Mouse (Mus musculus): ENCODE data around the gene Hdgf. TPM values are rescaled to one million over a fixed set of nuclear protein-coding genes. Genes with fewer than 3 reads are reported as not detected.
A peak's percentile ranks its signal among the peaks of the same experiment; 100 is the strongest.

Hdgf gene
- polyA plus RNA-seq, 1 experiment from 2014 or later = 115 TPM

- Histone ChIP-seq H3K4me1 (ENCODE audit: insufficient read depth, low read length) (peaks cover 4% of the 10 kb centered on the region), H3K27ac (ENCODE audit: low read length) (peak within 1 kb of the TSS; percentile 89), H3K36me3 (ENCODE audit: insufficient read depth, low read length) (peaks cover 57% of the 10 kb centered on the region), H3K4me3 (ENCODE audit: low read length) (peak within 1 kb of the TSS; percentile 79), H3K9me3 (ENCODE audit: low read length) (no peaks in the 10 kb centered on the region), H3K9ac (replicated peaks; ENCODE audit: low read length) (peak within 1 kb of the TSS; percentile 81), H3K27me3 (ENCODE audit: insufficient read depth, low read length) (no peaks in the 10 kb centered on the region), H3K4me2 (replicated peaks; ENCODE audit: low read depth, low read length) (peak within 1 kb of the TSS; percentile 77)
- peak; percentile 86 for ATAC-seq (ENCODE audit: low FRiP score, low TSS enrichment)
- whole genome bisulfite sequencing = under 1% methylated on average over 30 of the region's 30 CpGs
These were observed 13.4 kb downstream of the Hdgf start, which contains the start of gene Mrpl24 for GRCm38 (mm10) chr3:87919336-87920108. Gene Mrpl24 (plus strand): TSS chr3:87919506.

GRCm38 (mm10) chr3:87920270-87920943 lies 14.3 kb downstream of the Hdgf start:
- Histone ChIP-seq H3K4me1 (ENCODE audit: insufficient read depth, low read length) (peaks cover 4% of the 10 kb centered on the region), H3K27me3 (ENCODE audit: insufficient read depth, low read length) (no peaks in the 10 kb centered on the region), H3K4me2 (replicated peaks; ENCODE audit: low read depth, low read length) (peak overlapping the region; percentile 77), H3K9me3 (ENCODE audit: low read length) (no peaks in the 10 kb centered on the region), H3K4me3 (ENCODE audit: low read length) (peak overlapping the region; percentile 79), H3K36me3 (ENCODE audit: insufficient read depth, low read length) (peaks cover 58% of the 10 kb centered on the region), H3K27ac (ENCODE audit: low read length) (no peak overlapping the region), H3K9ac (replicated peaks; ENCODE audit: low read length) (peak overlapping the region; percentile 81)
- WGBS = 67% methylated on average over 9 of the region's 9 CpGs
- ATAC-seq (ENCODE audit: low FRiP score, low TSS enrichment) = no peak

GRCm38 (mm10) chr3:87924996-87925395 lies 18.9 kb downstream of the Hdgf start:
- Histone ChIP-seq H3K27me3 (ENCODE audit: insufficient read depth, low read length) (no peaks in the 10 kb centered on the region), H3K4me2 (replicated peaks; ENCODE audit: low read depth, low read length) (no peak overlapping the region), H3K36me3 (ENCODE audit: insufficient read depth, low read length) (peaks cover 50% of the 10 kb centered on the region), H3K4me3 (ENCODE audit: low read length) (no peak overlapping the region), H3K9ac (replicated peaks; ENCODE audit: low read length) (no peak overlapping the region), H3K4me1 (ENCODE audit: insufficient read depth, low read length) (peaks cover 9% of the 10 kb centered on the region), H3K27ac (ENCODE audit: low read length) (no peak overlapping the region), H3K9me3 (ENCODE audit: low read length) (no peaks in the 10 kb centered on the region)
- no peak for ATAC-seq (ENCODE audit: low FRiP score, low TSS enrichment)
- 88% methylated on average over 7 of the region's 7 CpGs for WGBS

- Histone ChIP-seq H3K36me3 (ENCODE audit: insufficient read depth, low read length) (peaks cover 51% of the 10 kb centered on the region), H3K9ac (replicated peaks; ENCODE audit: low read length) (no peak overlapping the region), H3K4me2 (replicated peaks; ENCODE audit: low read depth, low read length) (no peak overlapping the region), H3K27me3 (ENCODE audit: insufficient read depth, low read length) (no peaks in the 10 kb centered on the region), H3K27ac (ENCODE audit: low read length) (no peak overlapping the region), H3K4me3 (ENCODE audit: low read length) (no peak overlapping the region), H3K4me1 (ENCODE audit: insufficient read depth, low read length) (peaks cover 22% of the 10 kb centered on the region), H3K9me3 (ENCODE audit: low read length) (no peaks in the 10 kb centered on the region)
- WGBS = 91% methylated on average over 5 of the region's 5 CpGs
- ATAC-seq (ENCODE audit: low FRiP score, low TSS enrichment) = no peak
These were observed 21.3 kb downstream of the Hdgf start for GRCm38 (mm10) chr3:87927452-87927851.

GRCm38 (mm10) chr3:87929341-87930077 lies 23.4 kb downstream of the Hdgf start:
- WGBS = 4% methylated on average over 26 of the region's 26 CpGs
- H3K36me3 ChIP-seq (ENCODE audit: insufficient read depth, low read length) = peaks cover 40% of the 10 kb centered on the region
- H3K4me2 ChIP-seq (replicated peaks; ENCODE audit: low read depth, low read length) = peak overlapping the region; percentile 86
- peak; percentile 47; the same call in 1 of the 2 replicates for ATAC-seq (ENCODE audit: low FRiP score, low TSS enrichment)
- H3K4me3 ChIP-seq (ENCODE audit: low read length) = peak overlapping the region; percentile 94
- H3K27me3 ChIP-seq (ENCODE audit: insufficient read depth, low read length) = no peaks in the 10 kb centered on the region
- no peaks in the 10 kb centered on the region for H3K9me3 ChIP-seq (ENCODE audit: low read length)
- peaks cover 22% of the 10 kb centered on the region for H3K4me1 ChIP-seq (ENCODE audit: insufficient read depth, low read length)
- peak overlapping the region; percentile 75 for H3K27ac ChIP-seq (ENCODE audit: low read length)
- H3K9ac ChIP-seq (replicated peaks; ENCODE audit: low read length) = peak overlapping the region; percentile 84

- Histone ChIP-seq H3K27ac (ENCODE audit: low read length) (peak within 1 kb of the TSS; percentile 87), H3K9me3 (ENCODE audit: low read length) (no peaks in the 10 kb centered on the region), H3K4me1 (ENCODE audit: insufficient read depth, low read length) (peaks cover 22% of the 10 kb centered on the region), H3K27me3 (ENCODE audit: insufficient read depth, low read length) (no peaks in the 10 kb centered on the region), H3K9ac (replicated peaks; ENCODE audit: low read length) (peak within 1 kb of the TSS; percentile 84), H3K4me2 (replicated peaks; ENCODE audit: low read depth, low read length) (peak within 1 kb of the TSS; percentile 86), H3K4me3 (ENCODE audit: low read length) (peak within 1 kb of the TSS; percentile 94), H3K36me3 (ENCODE audit: insufficient read depth, low read length) (peaks cover 37% of the 10 kb centered on the region)
- WGBS = under 1% methylated on average over 72 of the region's 78 CpGs
- ATAC-seq (ENCODE audit: low FRiP score, low TSS enrichment) = peak; percentile 98
These were observed 24.1 kb downstream of the Hdgf start, which contains the start of the genes Isg20l2 and Rrnad1 for GRCm38 (mm10) chr3:87930078-87930795. Gene Isg20l2 (plus strand): TSS chr3:87930314. Gene Rrnad1 (minus strand): TSS chr3:87930717.

GRCm38 (mm10) chr3:87934026-87934425 lies 27.9 kb downstream of the Hdgf start:
- 82% methylated on average over 5 of the region's 5 CpGs for WGBS
- ATAC-seq (ENCODE audit: low FRiP score, low TSS enrichment) = no peak
- Histone ChIP-seq H3K4me2 (replicated peaks; ENCODE audit: low read depth, low read length) (no peak overlapping the region), H3K9ac (replicated peaks; ENCODE audit: low read length) (no peak overlapping the region), H3K4me3 (ENCODE audit: low read length) (no peak overlapping the region), H3K36me3 (ENCODE audit: insufficient read depth, low read length) (peaks cover 43% of the 10 kb centered on the region), H3K27me3 (ENCODE audit: insufficient read depth, low read length) (no peaks in the 10 kb centered on the region), H3K9me3 (ENCODE audit: low read length) (no peaks in the 10 kb centered on the region), H3K4me1 (ENCODE audit: insufficient read depth, low read length) (peaks cover 30% of the 10 kb centered on the region), H3K27ac (ENCODE audit: low read length) (no peak overlapping the region)

- WGBS = 69% methylated on average over 4 of the region's 4 CpGs
- no peak overlapping the region for H3K27ac ChIP-seq (ENCODE audit: low read length)
- peaks cover 26% of the 10 kb centered on the region for H3K4me1 ChIP-seq (ENCODE audit: insufficient read depth, low read length)
- no peak overlapping the region for H3K4me2 ChIP-seq (replicated peaks; ENCODE audit: low read depth, low read length)
- peaks cover 47% of the 10 kb centered on the region for H3K36me3 ChIP-seq (ENCODE audit: insufficient read depth, low read length)
- H3K9ac ChIP-seq (replicated peaks; ENCODE audit: low read length) = no peak overlapping the region
- no peak overlapping the region for H3K4me3 ChIP-seq (ENCODE audit: low read length)
- no peaks in the 10 kb centered on the region for H3K27me3 ChIP-seq (ENCODE audit: insufficient read depth, low read length)
- no peak for ATAC-seq (ENCODE audit: low FRiP score, low TSS enrichment)
- H3K9me3 ChIP-seq (ENCODE audit: low read length) = no peaks in the 10 kb centered on the region
These were observed 28.4 kb downstream of the Hdgf start for GRCm38 (mm10) chr3:87934501-87934900.

GRCm38 (mm10) chr3:87935201-87935600 lies 29.1 kb downstream of the Hdgf start:
- no peak for ATAC-seq (ENCODE audit: low FRiP score, low TSS enrichment)
- no peak overlapping the region for H3K27ac ChIP-seq (ENCODE audit: low read length)
- no peak overlapping the region for H3K4me3 ChIP-seq (ENCODE audit: low read length)
- no peak overlapping the region for H3K9ac ChIP-seq (replicated peaks; ENCODE audit: low read length)
- H3K4me1 ChIP-seq (ENCODE audit: insufficient read depth, low read length) = peaks cover 26% of the 10 kb centered on the region
- H3K36me3 ChIP-seq (ENCODE audit: insufficient read depth, low read length) = peaks cover 54% of the 10 kb centered on the region
- WGBS = 73% methylated on average over 4 of the region's 4 CpGs
- H3K4me2 ChIP-seq (replicated peaks; ENCODE audit: low read depth, low read length) = no peak overlapping the region
- no peaks in the 10 kb centered on the region for H3K27me3 ChIP-seq (ENCODE audit: insufficient read depth, low read length)
- H3K9me3 ChIP-seq (ENCODE audit: low read length) = no peaks in the 10 kb centered on the region

Measured in kidney, embryonic 16.5 days (tissue).